Mouse (Mus musculus): Measurements from ENCODE around the gene Spin4.

Gene Spin4

DNA sequence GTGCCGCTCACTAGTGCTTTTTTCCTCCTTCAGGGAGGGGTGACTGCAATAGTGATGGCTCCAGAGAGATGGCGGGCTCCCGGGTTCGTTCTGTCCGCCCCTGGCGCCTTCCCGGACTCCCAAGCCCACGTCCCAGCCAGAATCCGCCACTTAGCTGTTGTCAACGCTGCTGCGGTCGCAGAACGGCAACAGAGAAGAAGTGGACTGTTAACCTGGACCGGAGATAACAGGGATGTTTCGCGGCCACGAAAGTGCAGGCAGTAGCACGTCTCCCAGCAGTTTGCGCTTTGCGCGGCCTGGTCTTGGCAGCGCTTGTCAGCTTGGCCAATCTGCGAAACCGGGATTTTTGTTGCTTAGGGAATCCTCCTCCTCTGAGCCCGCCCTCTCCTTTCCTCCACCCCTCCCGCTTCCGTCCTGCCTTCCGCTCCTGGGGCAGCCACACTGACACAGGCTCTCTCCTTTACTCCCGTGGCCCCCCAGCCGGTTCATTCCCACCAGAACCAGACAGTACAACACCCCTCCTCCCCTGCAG lies at the start of gene Spin4:
Gene Spin4, minus strand, starts transcription at position 322 of the 532 bp plus-strand sequence.
- peak in 1 of 2 experiments; percentile 24 for DNase-seq (ENCODE audit: low spot score in 2 of 2)

DNA sequence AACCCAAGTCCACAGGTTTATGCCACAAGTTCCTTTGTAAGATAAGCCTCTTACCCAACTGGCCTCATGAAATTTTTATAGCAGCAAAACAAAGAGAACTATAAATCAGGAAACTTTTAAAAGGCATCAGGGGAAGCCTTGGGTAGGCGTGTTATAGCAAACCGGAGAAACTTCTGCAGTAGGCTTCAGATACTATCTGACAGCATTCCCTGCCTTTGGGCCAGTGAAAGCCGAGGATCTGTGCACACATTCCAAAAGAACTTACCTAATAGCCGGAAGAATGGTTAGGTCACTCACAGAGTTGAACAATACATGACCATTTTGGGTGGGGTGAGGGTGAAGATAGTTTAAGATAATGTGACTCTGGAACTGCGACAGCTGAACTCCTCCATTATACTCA lies 1.4 kb upstream of the Spin4 start:
- no peak for DNase-seq (ENCODE audit: low spot score in 2 of 2)

GRCm38 (mm10) chrX:95025779-95026360 lies 612 bp downstream of the Spin4 start:
- no peak for DNase-seq (ENCODE audit: low spot score in 2 of 2)

- DNase-seq (ENCODE audit: low spot score in 2 of 2) = no peak
These were observed 14.4 kb downstream of the Spin4 start for GRCm38 (mm10) chrX:95012033-95012432.

DNA sequence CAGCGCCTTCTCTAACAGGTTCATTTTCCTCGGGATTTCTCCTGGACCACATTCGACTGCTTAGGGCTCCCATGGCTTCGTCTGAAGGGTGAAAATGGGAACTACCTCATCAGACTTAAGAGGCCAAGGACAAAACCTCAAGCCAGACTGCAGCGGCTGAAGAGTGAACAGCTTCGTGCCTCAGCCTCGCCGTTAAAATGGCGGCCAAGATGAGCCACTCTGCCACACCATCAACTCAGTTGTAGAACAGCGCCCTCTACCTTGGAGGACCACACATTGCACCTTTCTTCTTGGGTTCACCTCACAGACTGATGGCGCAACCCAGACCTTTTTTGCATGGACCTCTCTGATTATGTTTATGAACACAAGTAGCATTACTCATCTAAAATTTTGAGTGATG lies 27.6 kb downstream of the Spin4 start:
- DNase-seq (ENCODE audit: low spot score in 2 of 2) = no peak

DNA sequence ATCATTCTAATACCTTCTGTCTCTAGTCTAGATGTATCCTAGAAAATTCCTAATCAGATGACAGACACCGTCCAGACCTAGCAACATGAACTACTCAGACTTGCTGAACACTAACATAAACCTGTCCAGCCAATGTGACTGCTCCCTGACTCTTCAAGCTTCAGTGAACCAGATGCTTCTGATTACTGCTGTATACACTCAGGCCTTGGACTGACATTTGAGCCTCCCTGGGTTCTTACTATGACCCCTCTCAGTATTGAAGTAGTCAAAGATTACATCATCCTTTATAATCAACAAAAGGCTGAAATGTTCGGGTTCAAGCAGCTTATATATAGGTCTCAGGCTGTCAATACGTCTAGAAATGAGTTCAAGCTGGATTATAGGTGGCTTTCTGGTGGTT lies 32.4 kb downstream of the Spin4 start:
- DNase-seq (ENCODE audit: low spot score in 2 of 2) = no peak

GRCm38 (mm10) chrX:94990903-94991302 lies 35.6 kb downstream of the Spin4 start:
- no peak for DNase-seq (ENCODE audit: low spot score in 2 of 2)

DNA sequence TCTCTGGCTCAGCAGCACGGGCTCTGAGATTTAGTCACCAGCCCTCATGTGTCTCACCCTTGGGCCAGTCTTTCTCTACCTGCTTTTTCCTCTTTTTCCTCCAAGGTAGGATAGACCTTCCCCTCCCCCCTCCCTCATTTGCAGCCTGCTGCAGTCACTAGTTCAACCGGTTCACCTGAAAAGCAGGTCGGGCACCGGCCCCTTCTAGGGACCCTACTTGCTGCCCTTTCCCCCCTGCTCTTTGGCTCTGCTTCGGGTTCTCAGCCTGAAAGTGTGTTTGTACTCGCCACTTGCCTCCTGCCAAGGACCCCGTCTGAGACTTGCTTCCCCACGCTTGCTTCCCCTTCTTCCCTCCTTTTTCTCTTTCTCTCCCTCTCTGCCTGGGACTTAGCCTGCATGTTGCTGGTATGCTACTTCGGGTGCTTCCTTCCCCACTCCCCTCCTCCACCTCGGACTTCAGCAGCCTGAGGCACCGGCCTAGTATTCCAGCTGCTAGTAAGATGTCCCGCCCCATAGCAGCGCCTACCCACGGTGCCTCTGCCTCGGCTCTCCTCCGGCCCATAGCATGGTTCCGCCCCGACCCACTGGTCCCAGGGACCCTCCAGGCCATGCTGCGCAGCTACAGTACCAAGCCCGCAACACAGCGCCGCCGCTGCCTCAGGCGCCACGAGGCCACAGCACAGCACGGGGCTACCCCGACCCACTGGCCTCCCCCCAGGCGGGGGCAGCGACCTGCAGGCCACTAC lies 36.2 kb downstream of the Spin4 start:
- DNase-seq (ENCODE audit: low spot score in 2 of 2) = peak in 1 of 2 experiments; percentile 15

All from spleen, postnatal 10 days (tissue).